Mouse (Mus musculus) heart, embryonic 16.5 days (tissue): ENCODE measurements around the gene Trim47. TPM values are rescaled to one million over a fixed set of nuclear protein-coding genes. Genes with fewer than 3 reads are reported as not detected.

Experiments used
- ATAC-seq: fragments of 200-750 bp; cut with Nextera tagmentation; replicated peaks from 2 replicates; pipeline ENCODE4 v1.8.0; 2017; ENCODE audit warnings: moderate number of reproducible peaks; ENCODE audit not compliant: insufficient read depth, low FRiP score; ENCODE audit errors: extremely low read depth
- H3K27ac ChIP-seq: fragments of 300-500 bp; sonication (generic); 2 replicates; pipeline ENCODE4 v1.5.1; 2014; ENCODE audit warnings: mild to moderate bottlenecking, low read length, control low read depth, moderate library complexity
- H3K27me3 ChIP-seq: fragments of 300-500 bp; sonication (generic); 2 replicates; pipeline ENCODE4 v1.6.1; 2014; ENCODE audit warnings: low read length, mixed read lengths; ENCODE audit not compliant: control insufficient read depth, insufficient read depth
- H3K36me3 ChIP-seq: fragments of 300-500 bp; sonication (generic); 2 replicates; pipeline ENCODE4 v1.6.1; 2014; ENCODE audit not compliant: control insufficient read depth, insufficient read depth
- H3K4me1 ChIP-seq: fragments of 300-500 bp; sonication (generic); 2 replicates; pipeline ENCODE4 v1.6.1; 2014; ENCODE audit warnings: low read length, mixed read lengths; ENCODE audit not compliant: control insufficient read depth, insufficient read depth
- H3K4me2 ChIP-seq: fragments of 300-500 bp; sonication (generic); 2 replicates; pipeline ENCODE4 v1.6.1; 2014; ENCODE audit warnings: low read depth, mild to moderate bottlenecking, control low read depth, low read length
- H3K4me3 ChIP-seq: fragments of 300-500 bp; sonication (generic); 2 replicates; pipeline ENCODE4 v1.5.1; 2014; ENCODE audit warnings: mild to moderate bottlenecking, control low read depth, low read length
- H3K9ac ChIP-seq: fragments of 300-500 bp; sonication (generic); 2 replicates; pipeline ENCODE4 v1.6.1; 2014; ENCODE audit warnings: low read length, control low read depth
- H3K9me3 ChIP-seq: fragments of 300-500 bp; sonication (generic); replicated peaks from 2 replicates; pipeline ENCODE4 v1.6.1; 2016; ENCODE audit warnings: low read length; ENCODE audit not compliant: control insufficient read depth
- WGBS: fragments of 180-500 bp; shearing (Covaris S2); extraction: QIAGEN DNeasy Blood & Tissue Kit; methylation state at CpG from one replicate; pipeline ENCODE4 v1.1.7; 2014; 5-methylcytosine and 5-hydroxymethylcytosine counted together
- polyA plus RNA-seq: library from polyadenylated mRNA; unstranded; fragments of >200 nt; fragmentation: Nextera tagmentation; extraction: Ambion mirVana; gene quantifications from 2 replicates; pipeline ENCODE4 v1.2.1, GENCODE M21; 2015

Trim47 gene
- polyA plus RNA-seq, 1 experiment from 2014 or later: 79.8 TPM

GRCm38 (mm10) chr11:116142211-116142991 lies 15.4 kb upstream of the Trim47 start:
- WGBS: 66% methylated on average over 10 of the region's 10 CpGs
- Histone ChIP-seq H3K4me3 (no peak overlapping the region), H3K4me1 (peaks cover 11% of the 10 kb centered on the region), H3K27me3 (no peaks in the 10 kb centered on the region), H3K36me3 (peaks cover 27% of the 10 kb centered on the region), H3K9ac (no peak overlapping the region), H3K4me2 (no peak overlapping the region), H3K9me3 (no peaks in the 10 kb centered on the region), H3K27ac (no peak overlapping the region)
- no peak for ATAC-seq

- peak within 1 kb of the TSS; percentile 84 for H3K4me3 ChIP-seq
- ATAC-seq: peak; percentile 97
- peak within 1 kb of the TSS; percentile 88 for H3K9ac ChIP-seq
- H3K4me2 ChIP-seq: peak within 1 kb of the TSS; percentile 71
- H3K36me3 ChIP-seq: peaks cover 14% of the 10 kb centered on the region
- H3K4me1 ChIP-seq: peaks cover 11% of the 10 kb centered on the region
- H3K27me3 ChIP-seq: no peaks in the 10 kb centered on the region
- peak within 1 kb of the TSS; percentile 74 for H3K27ac ChIP-seq
- no peaks in the 10 kb centered on the region for H3K9me3 ChIP-seq
- WGBS: under 1% methylated on average over 60 of the region's 60 CpGs
Measured at GRCm38 (mm10) chr11:116138468-116139138, 11.6 kb upstream of the Trim47 start, which contains the start of gene Mrpl38. TSS of gene Mrpl38 (minus strand) at chr11:116138868.

- H3K4me1 ChIP-seq: peaks cover 11% of the 10 kb centered on the region
- H3K4me2 ChIP-seq: peak overlapping the region; percentile 71
- peak overlapping the region; percentile 84 for H3K4me3 ChIP-seq
Measured at GRCm38 (mm10) chr11:116138096-116138467, 11.1 kb upstream of the Trim47 start.

GRCm38 (mm10) chr11:116134171-116134570 lies 7.2 kb upstream of the Trim47 start:
- no peaks in the 10 kb centered on the region for H3K9me3 ChIP-seq
- no peak for ATAC-seq
- peaks cover 13% of the 10 kb centered on the region for H3K36me3 ChIP-seq
- no peaks in the 10 kb centered on the region for H3K27me3 ChIP-seq
- no peak overlapping the region for H3K4me2 ChIP-seq
- 74% methylated on average over 10 of the region's 10 CpGs for WGBS
- peaks cover 29% of the 10 kb centered on the region for H3K4me1 ChIP-seq
- no peak overlapping the region for H3K4me3 ChIP-seq
- H3K9ac ChIP-seq: no peak overlapping the region
- no peak overlapping the region for H3K27ac ChIP-seq

More at GRCm38 (mm10) chr11:116138096-116138467, 11.1 kb upstream of the Trim47 start:
- peak overlapping the region; percentile 74 for H3K27ac ChIP-seq
- WGBS: under 1% methylated on average over 20 of the region's 20 CpGs
- H3K9ac ChIP-seq: peak overlapping the region; percentile 88
- H3K27me3 ChIP-seq: no peaks in the 10 kb centered on the region
- H3K36me3 ChIP-seq: peaks cover 10% of the 10 kb centered on the region
- no peaks in the 10 kb centered on the region for H3K9me3 ChIP-seq
- no peak for ATAC-seq

- Histone ChIP-seq H3K4me3 (no peak overlapping the region), H3K27ac (no peak overlapping the region), H3K4me1 (peaks cover 26% of the 10 kb centered on the region), H3K4me2 (no peak overlapping the region), H3K27me3 (no peaks in the 10 kb centered on the region), H3K36me3 (peaks cover 13% of the 10 kb centered on the region), H3K9ac (no peak overlapping the region), H3K9me3 (no peaks in the 10 kb centered on the region)
- WGBS: 71% methylated on average over 5 of the region's 5 CpGs
- ATAC-seq: no peak
Measured at GRCm38 (mm10) chr11:116133497-116133896, 6.5 kb upstream of the Trim47 start.

GRCm38 (mm10) chr11:116132366-116133333 lies 5.6 kb upstream of the Trim47 start:
- Histone ChIP-seq H3K27ac (0 out of 2 replicates have a peak overlapping the region, but pooled peaks have one; percentile 3), H3K4me1 (peaks cover 25% of the 10 kb centered on the region), H3K9ac (no peak overlapping the region), H3K4me2 (no peak overlapping the region), H3K27me3 (no peaks in the 10 kb centered on the region), H3K36me3 (peaks cover 13% of the 10 kb centered on the region), H3K4me3 (no peak overlapping the region), H3K9me3 (no peaks in the 10 kb centered on the region)
- 79% methylated on average over 16 of the region's 16 CpGs for WGBS
- ATAC-seq: no peak

- Histone ChIP-seq H3K4me3 (peak overlapping the region; percentile 67), H3K36me3 (peaks cover 13% of the 10 kb centered on the region), H3K9me3 (no peaks in the 10 kb centered on the region), H3K4me2 (peak overlapping the region; percentile 70), H3K27ac (peak overlapping the region; percentile 91), H3K9ac (peak overlapping the region; percentile 84), H3K4me1 (peaks cover 29% of the 10 kb centered on the region), H3K27me3 (no peaks in the 10 kb centered on the region)
- ATAC-seq: no peak
- 79% methylated on average over 15 of the region's 15 CpGs for WGBS
Measured at GRCm38 (mm10) chr11:116131349-116132170, 4.5 kb upstream of the Trim47 start.
